Comparison of ENCODE assay signal across 16 mouse cellular contexts in the genomic region with DNA sequence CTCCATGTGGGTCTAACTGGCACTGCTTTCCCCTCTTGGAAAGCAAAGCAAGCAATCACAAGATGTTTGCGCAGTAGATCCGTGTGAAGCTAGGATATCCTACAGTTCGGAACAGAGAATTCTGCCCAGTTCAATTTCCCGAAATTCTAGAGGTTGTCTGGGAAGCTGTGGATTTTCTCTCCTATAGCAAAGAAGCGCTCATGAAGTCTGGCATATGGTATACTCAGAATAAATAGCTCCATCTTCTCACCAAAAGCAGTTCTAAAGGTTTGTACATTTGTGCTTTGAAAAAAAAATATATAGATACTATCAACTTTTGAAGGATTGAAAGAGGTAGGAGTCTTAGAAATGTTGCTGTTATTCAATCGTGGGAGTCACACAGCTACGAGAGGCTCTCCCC.
"Had no signal": no experiment of that assay in that cellular context is flagged by ENCODE, and none has a peak within 500 bp of the region (broad histone marks: within the 10 kb centered on the region; RNA-seq: fewer than 3 reads in every experiment).

No protein-coding gene starts in this region.

- DNase-seq: gastrocnemius, postnatal 14 days; gastrocnemius, postnatal 36 days; heart, adult 11 months; heart, adult 2 months; heart, postnatal 14 days; heart, postnatal 36 days; kidney, adult 11 months; kidney, adult 2 months; kidney, adult 9 months; kidney, postnatal 14 days; kidney, postnatal 36 days; layer of hippocampus, adult 9-11 months; layer of hippocampus, postnatal 36 days had no signal

- ATAC-seq: hindbrain, postnatal 0 days; intestine, embryonic 16.5 days; liver, embryonic 12.5 days had no signal
